Mouse (Mus musculus) lung, embryonic 16.5 days (tissue): ENCODE results near the gene Bicral. TPM values are rescaled to one million over a fixed set of nuclear protein-coding genes. Genes with fewer than 3 reads are reported as not detected.

Source experiments
- ATAC-seq: fragments of 200-750 bp; cut with Nextera tagmentation; 2 replicates; pipeline ENCODE4 v1.8.0; 2017; ENCODE audit warnings: low read depth, mild to moderate bottlenecking, moderate library complexity
- H3K27ac ChIP-seq: fragments of 300-500 bp; sonication (generic); 2 replicates; pipeline ENCODE4 v1.5.1; 2014; ENCODE audit warnings: mild to moderate bottlenecking, control low read depth, low read length
- H3K27me3 ChIP-seq: fragments of 300-500 bp; sonication (generic); 2 replicates; pipeline ENCODE4 v1.6.1; 2014; ENCODE audit warnings: low read depth, low read length, mixed read lengths; ENCODE audit not compliant: control insufficient read depth, insufficient read depth
- H3K36me3 ChIP-seq: fragments of 300-500 bp; sonication (generic); 2 replicates; pipeline ENCODE4 v1.6.1; 2014; ENCODE audit warnings: low read length; ENCODE audit not compliant: control insufficient read depth, insufficient read depth
- H3K4me1 ChIP-seq: fragments of 300-500 bp; sonication (generic); replicated peaks from 2 replicates; pipeline ENCODE4 v1.6.1; 2014; ENCODE audit warnings: low read length, mixed read lengths; ENCODE audit not compliant: control insufficient read depth, insufficient read depth
- H3K4me2 ChIP-seq: fragments of 300-500 bp; sonication (generic); 2 replicates; pipeline ENCODE4 v1.6.1; 2014; ENCODE audit warnings: low read depth, low read length, control low read depth
- H3K4me3 ChIP-seq: fragments of 300-500 bp; sonication (generic); 2 replicates; pipeline ENCODE4 v1.5.1; 2014; ENCODE audit warnings: mild to moderate bottlenecking, low read length, control low read depth
- H3K9ac ChIP-seq: fragments of 300-500 bp; sonication (generic); 2 replicates; pipeline ENCODE4 v1.6.1; 2014; ENCODE audit warnings: low read length, control low read depth
- H3K9me3 ChIP-seq: fragments of 300-500 bp; sonication (generic); 2 replicates; pipeline ENCODE4 v1.6.1; 2016; ENCODE audit warnings: low read length; ENCODE audit not compliant: control insufficient read depth
- WGBS: fragments of 180-500 bp; shearing (Covaris S2); extraction: QIAGEN DNeasy Blood & Tissue Kit; methylation state at CpG from one replicate; pipeline ENCODE4 v1.1.7; 2014; 5-methylcytosine and 5-hydroxymethylcytosine counted together
- polyA plus RNA-seq: library from polyadenylated mRNA; unstranded; fragments of >200 nt; fragmentation: Nextera tagmentation; extraction: Ambion mirVana; gene quantifications from 2 replicates; pipeline ENCODE4 v1.2.1, GENCODE M21; 2015

Gene Bicral
- polyA plus RNA-seq, 1 experiment from 2014 or later, result 4.4 TPM

GRCm38 (mm10) chr17:46876371-46876950, 18.2 kb upstream of the Bicral start:
- WGBS, result 58% methylated on average over 8 of the region's 8 CpGs
- H3K9ac ChIP-seq, result no peak overlapping the region
- no peaks in the 10 kb centered on the region for H3K9me3 ChIP-seq
- no peaks in the 10 kb centered on the region for H3K27me3 ChIP-seq
- H3K4me3 ChIP-seq, result no peak overlapping the region
- ATAC-seq, result no peak
- H3K4me2 ChIP-seq, result no peak overlapping the region
- no peaks in the 10 kb centered on the region for H3K36me3 ChIP-seq
- H3K27ac ChIP-seq, result no peak overlapping the region
- peaks cover 10% of the 10 kb centered on the region; the same call in 1 of the 2 replicates for H3K4me1 ChIP-seq

- Histone ChIP-seq H3K36me3 (no peaks in the 10 kb centered on the region), H3K4me1 (peaks cover 10% of the 10 kb centered on the region; the same call in 1 of the 2 replicates), H3K9me3 (no peaks in the 10 kb centered on the region), H3K4me3 (no peak overlapping the region), H3K27ac (no peak overlapping the region), H3K9ac (no peak overlapping the region), H3K4me2 (no peak overlapping the region), H3K27me3 (no peaks in the 10 kb centered on the region)
- no peak for ATAC-seq
- 77% methylated on average over 3 of the region's 3 CpGs for WGBS
Measured at GRCm38 (mm10) chr17:46875626-46876025, 17.3 kb upstream of the Bicral start.

GRCm38 (mm10) chr17:46874133-46874532, 15.9 kb upstream of the Bicral start:
- Histone ChIP-seq H3K36me3 (no peaks in the 10 kb centered on the region), H3K9me3 (no peaks in the 10 kb centered on the region), H3K4me3 (no peak overlapping the region), H3K4me2 (peak overlapping the region; percentile 14; the same call in 1 of the 2 replicates), H3K9ac (no peak overlapping the region), H3K4me1 (peaks cover 8% of the 10 kb centered on the region; the same call in 1 of the 2 replicates), H3K27me3 (no peaks in the 10 kb centered on the region), H3K27ac (no peak overlapping the region)
- ATAC-seq, result peak; percentile 60
- 27% methylated on average over 10 of the region's 10 CpGs for WGBS

- no peak for ATAC-seq
- H3K27ac ChIP-seq, result no peak overlapping the region
Measured at GRCm38 (mm10) chr17:46872806-46873205, 14.5 kb upstream of the Bicral start.

GRCm38 (mm10) chr17:46870913-46871312, 12.6 kb upstream of the Bicral start:
- H3K9ac ChIP-seq, result no peak overlapping the region
- peaks cover 8% of the 10 kb centered on the region; the same call in 1 of the 2 replicates for H3K4me1 ChIP-seq
- no peaks in the 10 kb centered on the region for H3K36me3 ChIP-seq
- no peak overlapping the region for H3K4me2 ChIP-seq
- no peak for ATAC-seq
- no peak overlapping the region for H3K4me3 ChIP-seq
- no peak overlapping the region for H3K27ac ChIP-seq
- WGBS, result 38% methylated on average over 1 of the region's 1 CpGs
- H3K27me3 ChIP-seq, result no peaks in the 10 kb centered on the region
- H3K9me3 ChIP-seq, result no peaks in the 10 kb centered on the region

More at GRCm38 (mm10) chr17:46872806-46873205, 14.5 kb upstream of the Bicral start:
- WGBS, result 81% methylated on average over 7 of the region's 7 CpGs
- Histone ChIP-seq H3K36me3 (no peaks in the 10 kb centered on the region), H3K4me1 (peaks cover 8% of the 10 kb centered on the region; the same call in 1 of the 2 replicates), H3K27me3 (no peaks in the 10 kb centered on the region), H3K9me3 (no peaks in the 10 kb centered on the region), H3K4me3 (no peak overlapping the region), H3K4me2 (no peak overlapping the region), H3K9ac (no peak overlapping the region)

GRCm38 (mm10) chr17:46870204-46870798, 12.0 kb upstream of the Bicral start:
- 91% methylated on average over 5 of the region's 5 CpGs for WGBS
- no peak overlapping the region for H3K27ac ChIP-seq
- H3K9me3 ChIP-seq, result no peaks in the 10 kb centered on the region
- no peak overlapping the region for H3K9ac ChIP-seq
- peaks cover 8% of the 10 kb centered on the region; the same call in 1 of the 2 replicates for H3K4me1 ChIP-seq
- H3K4me3 ChIP-seq, result no peak overlapping the region
- no peak overlapping the region for H3K4me2 ChIP-seq
- no peaks in the 10 kb centered on the region for H3K27me3 ChIP-seq
- no peaks in the 10 kb centered on the region for H3K36me3 ChIP-seq
- no peak for ATAC-seq

GRCm38 (mm10) chr17:46866836-46867235, 8.6 kb upstream of the Bicral start:
- Histone ChIP-seq H3K9ac (no peak overlapping the region), H3K4me1 (no peaks in the 10 kb centered on the region), H3K4me2 (no peak overlapping the region), H3K27ac (no peak overlapping the region), H3K36me3 (no peaks in the 10 kb centered on the region), H3K27me3 (no peaks in the 10 kb centered on the region), H3K4me3 (no peak overlapping the region), H3K9me3 (no peaks in the 10 kb centered on the region)
- ATAC-seq, result no peak
- WGBS, result 86% methylated on average over 12 of the region's 12 CpGs

GRCm38 (mm10) chr17:46864566-46865195, 6.4 kb upstream of the Bicral start:
- no peaks in the 10 kb centered on the region for H3K9me3 ChIP-seq
- 47% methylated on average over 7 of the region's 7 CpGs for WGBS
- H3K4me1 ChIP-seq, result no peaks in the 10 kb centered on the region
- H3K27ac ChIP-seq, result no peak overlapping the region
- 0 out of 2 replicates have a peak, but pooled peaks have one; percentile 29 for ATAC-seq
- H3K9ac ChIP-seq, result no peak overlapping the region
- H3K4me2 ChIP-seq, result no peak overlapping the region
- H3K4me3 ChIP-seq, result no peak overlapping the region
- no peaks in the 10 kb centered on the region for H3K27me3 ChIP-seq
- H3K36me3 ChIP-seq, result no peaks in the 10 kb centered on the region

- no peak for ATAC-seq
- Histone ChIP-seq H3K9me3 (no peaks in the 10 kb centered on the region), H3K4me3 (no peak overlapping the region), H3K27ac (no peak overlapping the region), H3K9ac (no peak overlapping the region), H3K36me3 (no peaks in the 10 kb centered on the region), H3K4me2 (no peak overlapping the region), H3K27me3 (no peaks in the 10 kb centered on the region), H3K4me1 (peaks cover 7% of the 10 kb centered on the region)
- 95% methylated on average over 4 of the region's 4 CpGs for WGBS
Measured at GRCm38 (mm10) chr17:46860120-46860519, 1.8 kb upstream of the Bicral start.
